ENCODE assay signal across 12 mouse cellular contexts in genomic region chr2:170427704-170428103, GRCm38 (mm10). TPM values are rescaled to one million over a fixed set of nuclear protein-coding genes. Genes with fewer than 3 reads are reported as not detected.
A peak's percentile ranks its signal among the peaks of the same experiment; 100 is the strongest.
DNase-seq lines count a peak whose midpoint lies in the region; ATAC-seq and TF ChIP-seq lines count a peak whose summit lies in the region.
"Had no signal": no experiment of that assay in that cellular context is flagged by ENCODE, and none has a peak within 500 bp of the region (broad histone marks: within the 10 kb centered on the region; RNA-seq: fewer than 3 reads in every experiment).

Bcas1 (minus strand) TSS chr2:170427845.

- H3K4me1 ChIP-seq in hindbrain, embryonic 14.5 days (replicated peaks; ENCODE audit: control insufficient read depth, insufficient read depth, low read length): no peaks in the 10 kb centered on the region
- H3K4me1 ChIP-seq in liver, postnatal 0 days (ENCODE audit: insufficient read depth): no peaks in the 10 kb centered on the region
- H3K4me1 ChIP-seq: embryonic facial prominence, embryonic 12.5 days; midbrain, embryonic 15.5 days had no signal

- H3K9me3 ChIP-seq in hindbrain, embryonic 14.5 days (ENCODE audit: control insufficient read depth, low read length): no peaks in the 10 kb centered on the region
- H3K9me3 ChIP-seq in liver, postnatal 0 days (ENCODE audit: low read length): no peaks in the 10 kb centered on the region
- H3K9me3 ChIP-seq: embryonic facial prominence, embryonic 12.5 days; midbrain, embryonic 15.5 days had no signal

- H3K4me3 ChIP-seq in hindbrain, embryonic 14.5 days (replicated peaks; ENCODE audit: low read length): no peak within 1 kb of the TSS
- no peak within 1 kb of the TSS for H3K4me3 ChIP-seq in liver, postnatal 0 days (ENCODE audit: low read depth, low read length)
- H3K4me3 ChIP-seq: embryonic facial prominence, embryonic 12.5 days; midbrain, embryonic 15.5 days had no signal

- no peak within 1 kb of the TSS for H3K9ac ChIP-seq in hindbrain, embryonic 14.5 days
- no peak within 1 kb of the TSS for H3K9ac ChIP-seq in liver, postnatal 0 days (replicated peaks)
- H3K9ac ChIP-seq: embryonic facial prominence, embryonic 12.5 days; forebrain, postnatal 0 days; midbrain, embryonic 15.5 days had no signal

- no peak for TF ChIP-seq CTCF in liver, postnatal 0 days (IDR thresholded peaks at IDR 0.05; ENCODE audit: low read depth)

- H3K36me3 ChIP-seq in hindbrain, embryonic 14.5 days (replicated peaks; ENCODE audit: control insufficient read depth, insufficient read depth): no peaks in the 10 kb centered on the region
- H3K36me3 ChIP-seq in liver, postnatal 0 days (replicated peaks; ENCODE audit: insufficient read depth, low read length): no peaks in the 10 kb centered on the region
- H3K36me3 ChIP-seq: embryonic facial prominence, embryonic 12.5 days; midbrain, embryonic 15.5 days had no signal

- ATAC-seq in hindbrain, embryonic 14.5 days (ENCODE audit: low FRiP score): no peak
- ATAC-seq in liver, postnatal 0 days: peak; percentile 56; the same call in 1 of the 2 replicates
- ATAC-seq in granulocyte monocyte progenitor cell, adult 5-6 weeks (replicated peaks; ENCODE audit: poor library complexity, severe bottlenecking): no peak
- ATAC-seq: forebrain, postnatal 0 days; midbrain, embryonic 15.5 days had no signal

- no peak for TF ChIP-seq EP300 in liver, postnatal 0 days (IDR thresholded peaks at IDR 0.05; ENCODE audit: low read depth)

- WGBS in hindbrain, embryonic 14.5 days: 79% methylated on average over 8 of the region's 8 CpGs
- WGBS in liver, postnatal 0 days (ENCODE audit: insufficient replicate concordance): 59% methylated on average over 8 of the region's 8 CpGs

- H3K4me2 ChIP-seq in hindbrain, embryonic 14.5 days (replicated peaks): no peak within 1 kb of the TSS
- H3K4me2 ChIP-seq in liver, postnatal 0 days (ENCODE audit: low read depth, low read length): no peak within 1 kb of the TSS
- H3K4me2 ChIP-seq: embryonic facial prominence, embryonic 12.5 days; midbrain, embryonic 15.5 days had no signal

- H3K27ac ChIP-seq in hindbrain, embryonic 14.5 days: no peak within 1 kb of the TSS
- H3K27ac ChIP-seq in liver, postnatal 0 days (ENCODE audit: low read depth): no peak within 1 kb of the TSS
- H3K27ac ChIP-seq: embryonic facial prominence, embryonic 12.5 days; midbrain, embryonic 15.5 days had no signal

- no peaks in the 10 kb centered on the region for H3K27me3 ChIP-seq in hindbrain, embryonic 14.5 days (ENCODE audit: control insufficient read depth, insufficient read depth, low read length)
- H3K27me3 ChIP-seq in liver, postnatal 0 days (ENCODE audit: insufficient read depth, low read length): no peaks in the 10 kb centered on the region
- H3K27me3 ChIP-seq: embryonic facial prominence, embryonic 12.5 days; midbrain, embryonic 15.5 days had no signal

- DNase-seq in left cerebral cortex, adult 18-20 months (ENCODE audit: low spot score in 2 of 2): no peak
- no peak for DNase-seq in left cerebral cortex, adult 11 months (ENCODE audit: low spot score)
- DNase-seq in hindbrain, embryonic 14.5 days (ENCODE audit: low spot score): no peak
- DNase-seq in layer of hippocampus, postnatal 25 days (ENCODE audit: extremely low spot score in 1 of 2, low spot score in 1 of 2): no peak
- peak; percentile 31 for DNase-seq in liver, postnatal 0 days
- DNase-seq in cerebellum, postnatal 4 days (ENCODE audit: low spot score in 2 of 2): no peak
- no peak for DNase-seq in kidney, adult 9 months
- DNase-seq: forebrain, postnatal 0 days; kidney, adult 11 months had no signal

RNA-seq across cellular contexts. Expression of gene Bcas1, which starts in this region (rescaled TPM):
- total RNA-seq in left cerebral cortex, adult 18-20 months (2021): 10 to 100 TPM; 46.6 to 47.4 TPM
- polyA plus RNA-seq in hindbrain, embryonic 14.5 days (2014; fragmentation: Nextera tagmentation; extraction: Ambion mirVana): 15.4 and 16.9 TPM in 2 replicates
- 10 to 100 TPM; 76.3 to 85.9 TPM for total RNA-seq in layer of hippocampus, postnatal 25 days (2021)
- polyA plus RNA-seq in liver, postnatal 0 days (2015; fragmentation: Nextera tagmentation; extraction: Ambion mirVana): 0.48 and 1.5 TPM in 2 replicates
- total RNA-seq in granulocyte monocyte progenitor cell, adult 5-6 weeks (2014; fragmentation: Nextera tagmentation): not detected in 2 replicates
- total RNA-seq in granulocyte monocyte progenitor cell, adult 5-6 weeks (2017): 0.30 and 0.41 TPM in 2 replicates

Comparison
In these comparisons a context has a peak if more than half of its experiments do, and no peak if none do; other contexts are left out.
1. RNA of gene Bcas1 (total RNA-seq): 76.3 to 85.9 TPM in layer of hippocampus, postnatal 25 days and 46.6 to 47.4 TPM in left cerebral cortex, adult 18-20 months; 0.30 to 0.41 TPM in granulocyte monocyte progenitor cell, adult 5-6 weeks; every median in the first group is over 10 times any median in the second.